Mouse (Mus musculus): ENCODE results near the gene Gja4. TPM values are rescaled to one million over a fixed set of nuclear protein-coding genes. Genes with fewer than 3 reads are reported as not detected.

Gja4 gene
- polyA plus RNA-seq, 1 experiment, result 0.19 TPM

- H3K4me3 ChIP-seq, result no peak overlapping the region
- H3K79me2 ChIP-seq (ENCODE audit: control insufficient read depth, insufficient read depth), result no peaks in the 10 kb centered on the region
- peaks cover under 1% of the 10 kb centered on the region for H3K27me3 ChIP-seq (ENCODE audit: control insufficient read depth, insufficient read depth, insufficient read length)
- no peak overlapping the region for H3ac ChIP-seq (ENCODE audit: control insufficient read depth, insufficient read length)
- no peaks in the 10 kb centered on the region for H3K36me3 ChIP-seq (ENCODE audit: control insufficient read depth, insufficient read depth)
- no peak overlapping the region for H3K4me2 ChIP-seq (ENCODE audit: low read depth)
- no peak for TF ChIP-seq SRF (IDR thresholded peaks at IDR 0.05; ENCODE audit: control insufficient read depth, insufficient read length, low read depth)
- TF ChIP-seq POLR2A (IDR thresholded peaks at IDR 0.05; ENCODE audit: insufficient read length, low read depth), result no peak
- TF ChIP-seq E2F4 (IDR thresholded peaks at IDR 0.05; ENCODE audit: insufficient read depth), result no peak
- no peak for TF ChIP-seq MAX (IDR thresholded peaks at IDR 0.05; ENCODE audit: low read depth)
- no peak for TF ChIP-seq REST (IDR thresholded peaks at IDR 0.05; ENCODE audit: insufficient read depth, insufficient read length)
- no peak for TF ChIP-seq MYOG (IDR thresholded peaks at IDR 0.05; ENCODE audit: control insufficient read depth in 1 of 3, insufficient read depth in 1 of 3, insufficient read length in 2 of 3, low read depth in 2 of 3)
- no peak for TF ChIP-seq MYOD1 (IDR thresholded peaks at IDR 0.05; ENCODE audit: control insufficient read depth in 1 of 3, insufficient read length in 2 of 3, low read depth in 2 of 3)
- TF ChIP-seq POLR2AphosphoS2 (IDR thresholded peaks at IDR 0.05; ENCODE audit: insufficient read length, low read depth), result no peak
- no peak for TF ChIP-seq TCF12 (IDR thresholded peaks at IDR 0.05; ENCODE audit: insufficient read depth, poor library complexity, severe bottlenecking)
- no peak for TF ChIP-seq TCF3 (IDR thresholded peaks at IDR 0.05; ENCODE audit: insufficient read length, low read depth)
These were observed 6.9 kb downstream of the Gja4 start for GRCm38 (mm10) chr4:127306915-127307314.

DNA sequence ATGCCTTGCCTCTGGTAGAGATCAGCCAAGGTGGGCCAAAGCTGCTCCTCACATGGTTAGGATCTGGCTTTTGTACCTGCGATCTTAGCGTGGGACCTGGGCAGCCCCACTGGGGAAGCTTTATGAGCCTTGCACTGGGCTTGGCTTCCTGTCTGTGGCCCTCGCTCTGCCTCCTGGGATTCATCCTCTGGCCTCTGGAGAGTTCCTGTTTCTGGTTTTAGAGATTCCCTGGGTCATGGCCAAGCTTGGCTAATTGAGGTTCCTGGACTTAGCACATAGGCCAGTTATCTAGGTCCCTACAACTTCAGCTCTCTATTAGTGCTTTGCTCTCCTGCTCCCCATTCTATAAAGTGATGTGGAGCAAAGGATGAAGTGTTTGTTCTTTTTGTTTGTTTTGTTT, 10.0 kb downstream of the Gja4 start:
- Histone ChIP-seq H3K4me2 (ENCODE audit: low read depth) (no peak overlapping the region), H3K36me3 (ENCODE audit: control insufficient read depth, insufficient read depth) (no peaks in the 10 kb centered on the region), H3ac (ENCODE audit: control insufficient read depth, insufficient read length) (no peak overlapping the region), H3K27me3 (ENCODE audit: control insufficient read depth, insufficient read depth, insufficient read length) (no peaks in the 10 kb centered on the region), H3K79me2 (ENCODE audit: control insufficient read depth, insufficient read depth) (no peaks in the 10 kb centered on the region), H3K4me3 (no peak overlapping the region)
- TF ChIP-seq POLR2AphosphoS2 (IDR thresholded peaks at IDR 0.05; ENCODE audit: insufficient read length, low read depth) (no peak), CEBPB (IDR thresholded peaks at IDR 0.05; ENCODE audit: insufficient read depth, poor library complexity, severe bottlenecking) (no peak), POLR2A (IDR thresholded peaks at IDR 0.05; ENCODE audit: insufficient read length, low read depth) (no peak), TCF12 (IDR thresholded peaks at IDR 0.05; ENCODE audit: insufficient read depth, poor library complexity, severe bottlenecking) (no peak), TCF3 (IDR thresholded peaks at IDR 0.05; ENCODE audit: insufficient read length, low read depth) (no peak), MAX (IDR thresholded peaks at IDR 0.05; ENCODE audit: low read depth) (no peak), E2F4 (IDR thresholded peaks at IDR 0.05; ENCODE audit: insufficient read depth) (no peak), REST (IDR thresholded peaks at IDR 0.05; ENCODE audit: insufficient read depth, insufficient read length) (no peak), MYOG (IDR thresholded peaks at IDR 0.05; ENCODE audit: control insufficient read depth in 1 of 3, insufficient read depth in 1 of 3, insufficient read length in 2 of 3, low read depth in 2 of 3) (no peak)

DNA sequence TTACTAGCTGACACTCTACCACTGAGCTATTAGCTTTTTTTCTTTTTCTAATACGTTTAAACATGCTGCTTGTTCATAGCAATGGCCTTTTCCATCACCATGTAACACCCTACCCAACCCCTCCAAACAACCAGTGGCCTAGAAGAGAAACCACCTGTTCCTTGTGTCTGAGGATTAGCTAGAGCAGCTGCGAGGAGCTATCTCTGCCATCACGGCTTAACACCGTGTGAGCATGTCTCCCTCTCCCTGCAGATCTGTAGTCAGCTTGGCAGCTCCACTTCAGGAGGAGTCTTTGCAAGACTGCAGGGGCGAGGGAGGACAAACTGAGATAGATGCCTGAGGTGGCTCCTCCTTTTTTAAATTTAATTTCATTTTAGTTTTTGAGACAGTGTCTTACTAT, 13.3 kb downstream of the Gja4 start:
- no peaks in the 10 kb centered on the region for H3K27me3 ChIP-seq (ENCODE audit: control insufficient read depth, insufficient read depth, insufficient read length)
- no peaks in the 10 kb centered on the region for H3K36me3 ChIP-seq (ENCODE audit: control insufficient read depth, insufficient read depth)
- TF ChIP-seq TCF12 (IDR thresholded peaks at IDR 0.05; ENCODE audit: insufficient read depth, poor library complexity, severe bottlenecking), result peak; percentile 27
- TF ChIP-seq MYOD1 (IDR thresholded peaks at IDR 0.05; ENCODE audit: control insufficient read depth in 1 of 3, insufficient read length in 2 of 3, low read depth in 2 of 3), result peak in 2 of 3 experiments; percentile 82 to 92
- no peak for TF ChIP-seq POLR2AphosphoS2 (IDR thresholded peaks at IDR 0.05; ENCODE audit: insufficient read length, low read depth)
- TF ChIP-seq MYOG (IDR thresholded peaks at IDR 0.05; ENCODE audit: control insufficient read depth in 1 of 3, insufficient read depth in 1 of 3, insufficient read length in 2 of 3, low read depth in 2 of 3), result peak in 2 of 3 experiments; percentile 33 to 69
- no peak for TF ChIP-seq MAX (IDR thresholded peaks at IDR 0.05; ENCODE audit: low read depth)
- TF ChIP-seq TCF3 (IDR thresholded peaks at IDR 0.05; ENCODE audit: insufficient read length, low read depth), result peak; percentile 4
- TF ChIP-seq CEBPB (IDR thresholded peaks at IDR 0.05; ENCODE audit: insufficient read depth, poor library complexity, severe bottlenecking), result no peak
- TF ChIP-seq E2F4 (IDR thresholded peaks at IDR 0.05; ENCODE audit: insufficient read depth), result no peak
- H3ac ChIP-seq (ENCODE audit: control insufficient read depth, insufficient read length), result no peak overlapping the region
- H3K4me3 ChIP-seq, result no peak overlapping the region
- no peaks in the 10 kb centered on the region for H3K79me2 ChIP-seq (ENCODE audit: control insufficient read depth, insufficient read depth)
- no peak overlapping the region for H3K4me2 ChIP-seq (ENCODE audit: low read depth)

DNA sequence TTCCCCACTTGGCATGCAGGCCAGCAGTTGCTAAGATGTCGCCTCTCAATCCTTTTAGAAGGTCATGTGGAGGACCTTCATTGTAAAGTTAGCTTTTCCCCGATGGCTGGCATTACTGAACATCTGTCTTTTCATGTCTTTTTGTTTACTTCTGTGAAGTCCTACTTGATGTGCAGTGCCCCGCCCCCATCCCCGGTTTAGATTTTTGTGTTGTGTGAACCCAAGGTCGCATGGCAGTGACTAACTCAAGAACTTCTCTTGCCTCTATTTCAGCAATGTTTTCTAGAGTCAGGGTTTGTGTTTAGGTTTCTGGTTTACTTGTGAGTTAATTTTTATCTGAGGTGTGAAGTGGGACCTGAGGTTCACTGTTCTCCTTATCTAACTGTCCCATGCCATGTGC, 21.2 kb downstream of the Gja4 start:
- Histone ChIP-seq H3K4me3 (no peak overlapping the region), H3K36me3 (ENCODE audit: control insufficient read depth, insufficient read depth) (no peaks in the 10 kb centered on the region), H3K27me3 (ENCODE audit: control insufficient read depth, insufficient read depth, insufficient read length) (peaks cover 10% of the 10 kb centered on the region), H3K79me2 (ENCODE audit: control insufficient read depth, insufficient read depth) (no peaks in the 10 kb centered on the region), H3ac (ENCODE audit: control insufficient read depth, insufficient read length) (no peak overlapping the region), H3K4me2 (ENCODE audit: low read depth) (no peak overlapping the region)
- TF ChIP-seq TCF12 (IDR thresholded peaks at IDR 0.05; ENCODE audit: insufficient read depth, poor library complexity, severe bottlenecking) (no peak), MAX (IDR thresholded peaks at IDR 0.05; ENCODE audit: low read depth) (no peak), TCF3 (IDR thresholded peaks at IDR 0.05; ENCODE audit: insufficient read length, low read depth) (no peak), SRF (IDR thresholded peaks at IDR 0.05; ENCODE audit: control insufficient read depth, insufficient read length, low read depth) (no peak), USF1 (IDR thresholded peaks at IDR 0.05; ENCODE audit: low read depth) (no peak), POLR2AphosphoS2 (IDR thresholded peaks at IDR 0.05; ENCODE audit: insufficient read length, low read depth) (no peak), MYOD1 (IDR thresholded peaks at IDR 0.05; ENCODE audit: control insufficient read depth in 1 of 3, insufficient read length in 2 of 3, low read depth in 2 of 3) (no peak)

GRCm38 (mm10) chr4:127289039-127289548, 24.7 kb downstream of the Gja4 start:
- Histone ChIP-seq H3K4me3 (no peak overlapping the region), H3ac (ENCODE audit: control insufficient read depth, insufficient read length) (no peak overlapping the region), H3K4me2 (ENCODE audit: low read depth) (no peak overlapping the region), H3K79me2 (ENCODE audit: control insufficient read depth, insufficient read depth) (no peaks in the 10 kb centered on the region), H3K36me3 (ENCODE audit: control insufficient read depth, insufficient read depth) (no peaks in the 10 kb centered on the region), H3K27me3 (ENCODE audit: control insufficient read depth, insufficient read depth, insufficient read length) (peaks cover 13% of the 10 kb centered on the region)
- TF ChIP-seq POLR2A (IDR thresholded peaks at IDR 0.05; ENCODE audit: insufficient read length, low read depth) (no peak), SRF (IDR thresholded peaks at IDR 0.05; ENCODE audit: control insufficient read depth, insufficient read length, low read depth) (no peak), POLR2AphosphoS2 (IDR thresholded peaks at IDR 0.05; ENCODE audit: insufficient read length, low read depth) (no peak), USF1 (IDR thresholded peaks at IDR 0.05; ENCODE audit: low read depth) (no peak), MYOG (IDR thresholded peaks at IDR 0.05; ENCODE audit: control insufficient read depth in 1 of 3, insufficient read depth in 1 of 3, insufficient read length in 2 of 3, low read depth in 2 of 3) (no peak), TCF12 (IDR thresholded peaks at IDR 0.05; ENCODE audit: insufficient read depth, poor library complexity, severe bottlenecking) (no peak), REST (IDR thresholded peaks at IDR 0.05; ENCODE audit: insufficient read depth, insufficient read length) (no peak), E2F4 (IDR thresholded peaks at IDR 0.05; ENCODE audit: insufficient read depth) (no peak), CEBPB (IDR thresholded peaks at IDR 0.05; ENCODE audit: insufficient read depth, poor library complexity, severe bottlenecking) (no peak), TCF3 (IDR thresholded peaks at IDR 0.05; ENCODE audit: insufficient read length, low read depth) (no peak), MAX (IDR thresholded peaks at IDR 0.05; ENCODE audit: low read depth) (no peak), MYOD1 (IDR thresholded peaks at IDR 0.05; ENCODE audit: control insufficient read depth in 1 of 3, insufficient read length in 2 of 3, low read depth in 2 of 3) (no peak)

All from myocyte (in vitro differentiated cells).